Mouse (Mus musculus): ENCODE measurements around the gene Dnal4. TPM values are rescaled to one million over a fixed set of nuclear protein-coding genes. Genes with fewer than 3 reads are reported as not detected.

Gene Dnal4
- total and polyA plus RNA-seq, 2 experiments from 2014 or later = 40.8 to 55.9 TPM

DNA sequence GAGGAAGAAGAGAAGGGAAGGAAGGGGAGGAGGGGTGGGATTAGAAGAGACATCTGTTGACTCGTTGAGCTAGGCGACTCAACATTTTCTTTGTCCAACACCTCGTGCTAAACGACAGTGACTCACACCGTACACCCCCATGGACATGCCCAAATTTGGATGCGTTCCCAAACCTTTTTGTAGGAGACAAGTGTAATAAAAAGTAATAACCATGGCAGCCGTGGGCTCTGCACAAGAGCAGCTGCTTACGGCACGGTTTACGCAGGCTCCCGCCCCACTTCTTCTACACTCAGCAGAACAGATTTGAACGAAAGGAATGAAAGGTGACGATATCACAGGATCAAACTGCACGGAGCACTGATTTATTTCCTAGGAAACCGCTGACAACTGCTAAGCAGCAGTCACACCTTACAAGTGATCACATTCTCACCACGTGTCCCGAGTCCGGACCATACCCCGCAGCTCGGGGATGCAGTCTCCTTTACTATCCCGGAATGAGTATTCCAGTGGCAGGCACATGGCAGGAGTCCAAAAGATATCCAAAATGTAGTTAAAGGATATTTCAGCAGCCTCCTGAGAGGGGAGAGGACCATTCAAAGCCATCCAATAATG is 6.9 kb downstream of the Dnal4 start:
- Histone ChIP-seq H3K36me3 (ENCODE audit: insufficient read depth, low read length) (no peaks in the 10 kb centered on the region), H3K4me3 (ENCODE audit: low read depth, low read length) (no peak overlapping the region), H3K4me1 (ENCODE audit: insufficient read depth, low read length) (peaks cover 12% of the 10 kb centered on the region), H3K4me2 (ENCODE audit: low read depth, low read length, poor library complexity, severe bottlenecking) (no peak overlapping the region), H3K27me3 (ENCODE audit: insufficient read depth, low read length) (no peaks in the 10 kb centered on the region), H3K9me3 (ENCODE audit: low read length) (no peaks in the 10 kb centered on the region), H3K27ac (ENCODE audit: low read depth, low read length) (no peak overlapping the region), H3K9ac (replicated peaks; ENCODE audit: low read length, poor library complexity, severe bottlenecking) (no peak overlapping the region)
- TF ChIP-seq CTCF (IDR thresholded peaks at IDR 0.05) = no peak
- ATAC-seq (ENCODE audit: low FRiP score) (no peak), DNase-seq (ENCODE audit: low spot score) (no peak)
- 59% methylated on average over 21 of the region's 21 CpGs for WGBS

DNA sequence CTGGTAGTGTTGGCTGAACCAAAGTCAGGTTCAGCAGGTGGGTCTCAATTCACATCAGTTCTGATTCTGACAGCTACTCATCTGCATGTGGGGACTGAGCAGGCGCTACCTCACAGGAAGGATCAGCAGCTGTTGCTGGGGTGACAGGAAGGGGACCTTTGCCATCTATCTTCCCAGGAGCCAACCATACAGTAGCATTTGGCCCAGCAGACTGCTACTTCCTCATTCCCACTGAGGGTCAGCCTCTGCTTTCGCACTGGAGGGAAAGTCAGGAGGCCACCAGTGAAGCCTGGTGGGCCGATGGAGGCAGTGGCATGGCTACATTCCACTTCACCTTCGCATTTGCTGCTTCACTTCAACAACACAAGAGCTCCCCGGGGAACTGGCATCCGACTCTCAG is 9.3 kb downstream of the Dnal4 start:
- no peak for DNase-seq (ENCODE audit: low spot score)
- Histone ChIP-seq H3K4me2 (ENCODE audit: low read depth, low read length, poor library complexity, severe bottlenecking) (no peak overlapping the region), H3K9ac (replicated peaks; ENCODE audit: low read length, poor library complexity, severe bottlenecking) (no peak overlapping the region), H3K4me3 (ENCODE audit: low read depth, low read length) (no peak overlapping the region), H3K36me3 (ENCODE audit: insufficient read depth, low read length) (peaks cover 16% of the 10 kb centered on the region), H3K9me3 (ENCODE audit: low read length) (no peaks in the 10 kb centered on the region), H3K27ac (ENCODE audit: low read depth, low read length) (no peak overlapping the region), H3K27me3 (ENCODE audit: insufficient read depth, low read length) (no peaks in the 10 kb centered on the region), H3K4me1 (ENCODE audit: insufficient read depth, low read length) (peaks cover 4% of the 10 kb centered on the region; the same call in 1 of the 2 replicates)
- TF ChIP-seq CTCF (IDR thresholded peaks at IDR 0.05) = no peak
- ATAC-seq (ENCODE audit: low FRiP score) = no peak
- 60% methylated on average over 6 of the region's 6 CpGs for WGBS

DNA sequence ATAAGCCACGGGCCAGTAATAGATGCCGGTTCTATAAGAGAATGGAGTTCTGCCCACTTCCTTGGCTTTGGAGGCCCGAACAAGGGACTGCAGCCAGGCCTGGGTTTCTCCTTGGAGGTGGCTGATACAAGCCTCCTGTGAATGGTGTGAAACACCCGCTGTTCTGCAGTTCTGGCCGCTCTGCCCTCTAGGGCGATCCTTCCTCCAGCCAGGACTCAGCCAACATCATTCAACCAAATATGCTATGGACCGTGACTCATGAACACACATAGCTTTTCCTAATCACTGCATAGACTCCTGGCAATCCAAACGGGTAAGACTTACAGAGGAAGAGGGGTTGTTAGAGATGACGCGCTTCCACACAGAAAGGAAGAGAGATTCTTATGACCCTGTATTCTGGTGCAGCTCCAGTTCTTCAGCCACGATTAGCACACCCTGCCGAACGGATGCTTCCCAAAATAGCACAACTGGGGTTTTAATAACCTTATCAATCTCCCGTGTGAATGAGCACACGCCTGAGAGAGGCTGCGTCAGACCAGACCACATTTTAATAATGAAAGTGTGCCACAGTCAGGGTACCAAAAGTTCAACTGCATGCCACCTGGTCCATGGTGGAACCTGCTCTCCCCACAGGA is 10.2 kb downstream of the Dnal4 start:
- WGBS = 86% methylated on average over 16 of the region's 16 CpGs
- no peak overlapping the region for H3K27ac ChIP-seq (ENCODE audit: low read depth, low read length)
- TF ChIP-seq CTCF (IDR thresholded peaks at IDR 0.05) = no peak
- no peaks in the 10 kb centered on the region for H3K9me3 ChIP-seq (ENCODE audit: low read length)
- DNase-seq (ENCODE audit: low spot score) (no peak), ATAC-seq (ENCODE audit: low FRiP score) (no peak)
- no peak overlapping the region for H3K4me2 ChIP-seq (ENCODE audit: low read depth, low read length, poor library complexity, severe bottlenecking)
- H3K27me3 ChIP-seq (ENCODE audit: insufficient read depth, low read length) = no peaks in the 10 kb centered on the region
- H3K36me3 ChIP-seq (ENCODE audit: insufficient read depth, low read length) = peaks cover 24% of the 10 kb centered on the region
- H3K4me1 ChIP-seq (ENCODE audit: insufficient read depth, low read length) = no peaks in the 10 kb centered on the region
- H3K4me3 ChIP-seq (ENCODE audit: low read depth, low read length) = no peak overlapping the region
- peak overlapping the region; percentile 13; the same call in 1 of the 2 replicates for H3K9ac ChIP-seq (replicated peaks; ENCODE audit: low read length, poor library complexity, severe bottlenecking)

DNA sequence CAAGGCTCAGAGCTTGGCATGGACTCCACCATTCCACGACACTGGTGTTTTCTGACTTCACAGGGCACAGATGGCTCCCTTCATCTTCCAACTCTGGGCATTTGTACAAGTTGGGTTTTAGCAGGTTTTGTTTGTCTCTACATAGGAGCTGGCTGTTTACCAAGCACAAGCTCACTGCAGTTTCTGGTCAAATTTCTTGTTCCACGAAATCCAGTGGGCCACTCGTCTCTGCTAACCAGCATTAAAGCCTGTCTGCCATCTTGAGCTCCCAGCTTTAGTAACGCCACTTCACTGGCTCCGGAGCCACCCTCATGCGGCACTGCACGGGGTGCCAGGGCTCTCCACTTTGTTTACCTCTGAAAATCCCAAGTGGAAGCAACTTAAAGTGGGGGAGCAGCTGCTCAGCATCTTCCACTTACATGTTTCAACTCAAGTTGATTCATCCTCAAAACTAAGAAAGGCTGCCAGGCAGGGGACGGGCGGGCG is 11.0 kb downstream of the Dnal4 start:
- H3K27me3 ChIP-seq (ENCODE audit: insufficient read depth, low read length) = no peaks in the 10 kb centered on the region
- H3K4me2 ChIP-seq (ENCODE audit: low read depth, low read length, poor library complexity, severe bottlenecking) = no peak overlapping the region
- no peak for TF ChIP-seq CTCF (IDR thresholded peaks at IDR 0.05)
- 78% methylated on average over 10 of the region's 10 CpGs for WGBS
- ATAC-seq (ENCODE audit: low FRiP score) (no peak), DNase-seq (ENCODE audit: low spot score) (no peak)
- no peak overlapping the region for H3K27ac ChIP-seq (ENCODE audit: low read depth, low read length)
- H3K4me1 ChIP-seq (ENCODE audit: insufficient read depth, low read length) = no peaks in the 10 kb centered on the region
- no peak overlapping the region for H3K4me3 ChIP-seq (ENCODE audit: low read depth, low read length)
- no peaks in the 10 kb centered on the region for H3K9me3 ChIP-seq (ENCODE audit: low read length)
- H3K36me3 ChIP-seq (ENCODE audit: insufficient read depth, low read length) = peaks cover 32% of the 10 kb centered on the region
- no peak overlapping the region; the same call in 1 of the 2 replicates for H3K9ac ChIP-seq (replicated peaks; ENCODE audit: low read length, poor library complexity, severe bottlenecking)

DNA sequence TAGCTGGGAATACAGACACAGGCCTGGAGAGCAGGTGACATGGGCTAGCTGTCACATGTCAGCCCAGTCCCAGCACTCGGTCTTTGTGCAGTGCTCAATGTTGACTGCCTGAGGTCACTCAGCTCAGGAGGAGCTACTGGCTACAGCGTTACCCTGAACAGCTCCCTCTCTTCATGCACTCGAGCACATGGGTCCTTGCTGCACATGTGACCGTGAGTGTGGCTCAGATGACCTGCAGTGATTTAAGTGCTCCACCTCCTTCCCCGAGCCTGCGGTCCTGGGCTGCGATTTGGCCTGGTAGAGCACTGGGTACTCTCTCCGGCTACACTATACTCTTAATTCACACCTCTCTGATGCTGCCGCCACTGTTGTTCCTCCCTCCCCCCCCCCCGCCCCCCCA is 11.5 kb downstream of the Dnal4 start:
- DNase-seq (ENCODE audit: low spot score) = no peak
- Histone ChIP-seq H3K4me2 (ENCODE audit: low read depth, low read length, poor library complexity, severe bottlenecking) (no peak overlapping the region), H3K9ac (replicated peaks; ENCODE audit: low read length, poor library complexity, severe bottlenecking) (no peak overlapping the region), H3K27ac (ENCODE audit: low read depth, low read length) (no peak overlapping the region), H3K4me3 (ENCODE audit: low read depth, low read length) (no peak overlapping the region), H3K9me3 (ENCODE audit: low read length) (no peaks in the 10 kb centered on the region), H3K27me3 (ENCODE audit: insufficient read depth, low read length) (no peaks in the 10 kb centered on the region), H3K36me3 (ENCODE audit: insufficient read depth, low read length) (peaks cover 35% of the 10 kb centered on the region), H3K4me1 (ENCODE audit: insufficient read depth, low read length) (no peaks in the 10 kb centered on the region)
- WGBS = 68% methylated on average over 10 of the region's 10 CpGs
- no peak for ATAC-seq (ENCODE audit: low FRiP score)
- TF ChIP-seq CTCF (IDR thresholded peaks at IDR 0.05) = no peak

DNA sequence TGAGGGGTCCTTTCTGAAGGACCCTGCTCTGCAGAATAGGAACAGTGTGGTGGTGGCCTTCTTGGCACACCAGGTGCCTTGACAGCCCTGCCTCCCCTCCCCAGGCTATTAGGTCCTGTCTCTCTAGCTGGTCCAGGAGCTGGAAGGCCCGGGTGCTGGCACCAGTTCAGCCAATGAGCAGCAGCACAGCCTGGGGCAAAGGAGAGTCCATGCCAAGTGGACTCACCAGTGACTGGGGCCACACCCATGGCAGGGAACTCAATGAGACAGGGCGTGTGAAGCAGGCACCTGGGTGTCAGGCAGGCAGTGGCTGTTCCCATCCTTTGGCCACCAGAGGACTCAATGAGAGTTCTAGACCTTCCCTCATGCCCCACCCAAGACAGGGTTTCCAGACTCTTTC is 12.3 kb downstream of the Dnal4 start:
- 79% methylated on average over 2 of the region's 2 CpGs for WGBS

More for the DNA sequence above, 12.3 kb downstream of the Dnal4 start:
- H3K27ac ChIP-seq (ENCODE audit: low read depth, low read length) = no peak overlapping the region
- H3K36me3 ChIP-seq (ENCODE audit: insufficient read depth, low read length) = peaks cover 41% of the 10 kb centered on the region
- H3K4me1 ChIP-seq (ENCODE audit: insufficient read depth, low read length) = no peaks in the 10 kb centered on the region
- no peak overlapping the region for H3K4me3 ChIP-seq (ENCODE audit: low read depth, low read length)
- no peak overlapping the region for H3K4me2 ChIP-seq (ENCODE audit: low read depth, low read length, poor library complexity, severe bottlenecking)
- no peaks in the 10 kb centered on the region for H3K27me3 ChIP-seq (ENCODE audit: insufficient read depth, low read length)
- no peaks in the 10 kb centered on the region for H3K9me3 ChIP-seq (ENCODE audit: low read length)
- DNase-seq (ENCODE audit: low spot score) (no peak), ATAC-seq (ENCODE audit: low FRiP score) (no peak)
- H3K9ac ChIP-seq (replicated peaks; ENCODE audit: low read length, poor library complexity, severe bottlenecking) = no peak overlapping the region
- no peak for TF ChIP-seq CTCF (IDR thresholded peaks at IDR 0.05)
